Mouse (Mus musculus) kidney, adult 2 months (tissue): ENCODE results near the gene Yif1b.
"Not testable (repeated sequence)": the region's sequence is repeated elsewhere in the genome, so short reads cannot be mapped to it uniquely, and the experiment has no call there.

Experiments
- CTCF ChIP-seq: fragments of 200-500 bp; conservative IDR thresholded peaks from 2 replicates; pipeline ENCODE4 v1.5.1; 2011; ENCODE audit warnings: low read depth, mild to moderate bottlenecking, control low read depth, low read length, moderate library complexity, mixed read lengths; ENCODE audit not compliant: insufficient read depth, insufficient read length
- POLR2A ChIP-seq: fragments of 200-500 bp; IDR thresholded peaks from one replicate; pipeline ENCODE4 v1.6.1; 2011; ENCODE audit warnings: low read depth, low read length, control low read depth

GRCm38 (mm10) chr7:29237596-29237995 is 533 bp upstream of the Yif1b start:
- not testable (repeated sequence) for TF ChIP-seq CTCF, POLR2A
